Mouse (Mus musculus) limb, embryonic 11.5 days (tissue): ENCODE results near the gene Spint5. TPM values are rescaled to one million over a fixed set of nuclear protein-coding genes. Genes with fewer than 3 reads are reported as not detected.
A peak's percentile ranks its signal among the peaks of the same experiment; 100 is the strongest.

Source experiments
- ATAC-seq: fragments of 200-750 bp; cut with Nextera tagmentation; 2 replicates; pipeline ENCODE4 v1.8.0; 2017; ENCODE audit warnings: low read depth; ENCODE audit not compliant: insufficient number of reproducible peaks, low FRiP score, low TSS enrichment
- DNase-seq: peaks from one replicate; pipeline ENCODE4 v3.0.0-alpha.2; 2015; ENCODE audit warnings: low spot score
- H3K27ac ChIP-seq: fragments of 300-500 bp; sonication (generic); replicated peaks from 2 replicates; pipeline ENCODE4 v1.5.1; 2014; ENCODE audit warnings: low read depth, mild to moderate bottlenecking, low read length
- H3K27me3 ChIP-seq: fragments of 300-500 bp; sonication (generic); 2 replicates; pipeline ENCODE4 v1.6.1; 2014; ENCODE audit warnings: mild to moderate bottlenecking, low read length, mixed read lengths; ENCODE audit not compliant: control insufficient read depth, insufficient read depth
- H3K36me3 ChIP-seq: fragments of 300-500 bp; sonication (generic); 2 replicates; pipeline ENCODE4 v1.6.1; 2014; ENCODE audit warnings: mild to moderate bottlenecking, low read length, moderate library complexity, mixed read lengths; ENCODE audit not compliant: control insufficient read depth, insufficient read depth
- H3K4me1 ChIP-seq: fragments of 300-500 bp; sonication (generic); 2 replicates; pipeline ENCODE4 v1.6.1; 2014; ENCODE audit warnings: low read length, mixed read lengths; ENCODE audit not compliant: control insufficient read depth, insufficient read depth
- H3K4me2 ChIP-seq: fragments of 300-500 bp; sonication (generic); 2 replicates; pipeline ENCODE4 v1.6.1; 2014; ENCODE audit warnings: low read depth, mild to moderate bottlenecking, moderate library complexity; ENCODE audit not compliant: severe bottlenecking
- H3K4me3 ChIP-seq: fragments of 300-500 bp; sonication (generic); 2 replicates; pipeline ENCODE4 v1.5.1; 2014; ENCODE audit warnings: low read depth, low read length
- H3K9ac ChIP-seq: fragments of 300-500 bp; sonication (generic); 2 replicates; pipeline ENCODE4 v1.6.1; 2014; ENCODE audit warnings: mild to moderate bottlenecking, low read length
- H3K9me3 ChIP-seq: fragments of 300-500 bp; sonication (generic); 2 replicates; pipeline ENCODE4 v1.6.1; 2016; ENCODE audit warnings: low read length; ENCODE audit not compliant: control insufficient read depth
- WGBS: fragments of 180-500 bp; shearing (Covaris S2); extraction: QIAGEN DNeasy Blood & Tissue Kit; methylation state at CpG from one replicate; pipeline ENCODE4 v1.1.7; 2014; 5-methylcytosine and 5-hydroxymethylcytosine counted together
- polyA plus RNA-seq: library from polyadenylated mRNA; unstranded; fragments of >200 nt; fragmentation: Nextera tagmentation; extraction: Ambion mirVana; gene quantifications from 2 replicates; pipeline ENCODE4 v1.2.1, GENCODE M21; 2014

The Spint5 gene
- polyA plus RNA-seq, 1 experiment from 2014 or later = not detected

DNA sequence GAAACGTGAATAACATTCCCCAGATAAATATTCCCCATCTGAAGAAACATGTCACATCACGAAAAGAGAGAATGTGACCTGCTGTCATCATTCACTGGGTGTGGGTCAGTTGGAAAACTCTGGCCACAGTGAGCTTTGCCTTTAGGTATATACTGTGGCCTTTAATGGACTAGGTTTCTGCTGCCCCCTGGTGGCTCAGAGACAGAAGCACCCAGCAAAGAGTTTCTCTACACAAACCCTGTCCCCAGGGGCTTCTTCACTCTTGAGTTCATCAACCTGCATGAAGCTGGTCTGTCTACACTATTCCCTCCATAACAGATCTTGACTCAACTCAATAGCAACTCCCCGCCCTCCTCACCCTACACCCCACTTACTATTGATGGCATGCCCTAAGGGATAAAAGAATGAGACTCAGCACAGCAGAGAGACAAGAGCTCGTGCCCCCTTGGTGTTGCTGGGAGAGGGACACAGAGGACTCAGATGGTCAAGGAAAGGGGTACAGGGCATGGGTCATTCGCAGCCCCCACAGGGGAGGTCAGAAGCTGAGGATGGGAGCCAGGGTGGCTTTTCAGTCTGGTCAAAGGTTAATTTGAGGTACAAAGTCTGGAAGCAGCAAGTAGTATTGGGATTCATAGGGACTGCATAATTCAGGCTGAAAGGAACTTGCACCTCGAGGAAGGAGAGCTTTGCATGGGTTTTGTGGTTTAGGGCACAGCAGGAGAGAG lies 11.0 kb downstream of the Spint5 start:
- DNase-seq (peak; percentile 77), ATAC-seq (no peak)
- no peaks in the 10 kb centered on the region for H3K27me3 ChIP-seq
- H3K9ac ChIP-seq = no peak overlapping the region
- no peaks in the 10 kb centered on the region for H3K36me3 ChIP-seq
- H3K27ac ChIP-seq = no peak overlapping the region
- H3K9me3 ChIP-seq = no peaks in the 10 kb centered on the region
- WGBS = 28% methylated on average over 6 of the region's 6 CpGs
- no peak overlapping the region for H3K4me3 ChIP-seq
- H3K4me2 ChIP-seq = no peak overlapping the region
- H3K4me1 ChIP-seq = no peaks in the 10 kb centered on the region

DNA sequence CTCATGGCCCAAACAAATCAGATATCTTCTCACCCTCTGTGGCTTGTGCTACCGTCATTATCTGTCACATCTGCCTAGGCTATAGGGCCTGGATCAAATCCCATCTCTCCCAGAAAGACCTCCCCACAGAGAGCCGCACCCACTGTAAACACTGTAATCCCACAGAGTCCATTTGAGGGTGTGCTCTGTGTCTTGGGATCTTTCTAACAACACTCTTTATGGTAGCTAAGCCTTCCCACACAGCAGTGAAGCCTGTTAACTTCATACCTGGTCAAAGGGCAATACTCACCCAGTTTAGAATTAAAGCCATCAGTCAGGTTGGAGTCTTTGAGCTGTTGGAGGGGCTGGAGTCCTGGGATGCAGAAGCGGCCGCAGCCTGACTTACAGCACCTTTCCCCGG lies 16.6 kb downstream of the Spint5 start:
- H3K4me1 ChIP-seq = no peaks in the 10 kb centered on the region
- no peak overlapping the region for H3K4me2 ChIP-seq
- 63% methylated on average over 5 of the region's 5 CpGs for WGBS
- no peak for DNase-seq
- H3K9ac ChIP-seq = no peak overlapping the region
- no peak overlapping the region for H3K27ac ChIP-seq
- no peaks in the 10 kb centered on the region for H3K36me3 ChIP-seq
- no peaks in the 10 kb centered on the region for H3K9me3 ChIP-seq
- H3K27me3 ChIP-seq = no peaks in the 10 kb centered on the region
- no peak for ATAC-seq
- H3K4me3 ChIP-seq = no peak overlapping the region

DNA sequence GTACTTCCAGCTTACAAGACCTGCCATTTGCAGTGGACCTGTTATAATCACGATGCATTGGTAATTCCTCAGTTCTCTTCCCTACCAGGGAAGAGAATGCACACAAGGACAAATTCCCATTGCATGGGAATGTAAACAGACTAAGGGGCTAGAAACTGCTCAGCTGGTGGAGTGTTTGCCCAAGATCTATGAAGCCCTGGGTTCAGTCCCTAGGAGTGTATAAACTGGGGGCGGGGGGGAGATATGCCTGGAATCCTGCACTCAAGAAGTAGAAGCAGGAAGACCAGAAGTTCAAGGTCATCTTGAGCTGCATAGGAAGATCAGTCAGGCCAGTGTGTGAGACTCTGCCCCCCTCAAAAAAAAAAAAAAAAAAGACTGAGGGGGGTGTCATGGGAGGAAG lies 18.2 kb downstream of the Spint5 start:
- no peaks in the 10 kb centered on the region for H3K36me3 ChIP-seq
- DNase-seq = no peak

DNA sequence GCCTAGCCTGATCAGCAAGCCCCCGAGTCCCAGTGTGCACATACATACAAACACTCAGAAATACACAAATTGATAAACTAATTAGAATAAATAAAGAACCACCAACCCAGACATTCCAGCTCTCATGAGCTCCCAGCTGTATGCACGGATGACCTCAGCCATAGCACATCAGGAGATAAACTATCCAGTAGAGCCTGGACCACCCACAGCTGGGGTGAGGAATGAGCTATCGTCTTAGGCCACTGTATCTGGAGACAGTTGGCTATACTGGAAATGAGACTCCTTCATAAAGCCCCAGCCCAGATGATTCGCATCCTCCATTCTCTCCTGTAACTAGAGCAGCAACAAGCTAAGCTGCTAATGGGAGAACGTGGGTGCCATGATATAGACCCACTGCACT lies 19.7 kb downstream of the Spint5 start:
- Histone ChIP-seq H3K4me1 (no peaks in the 10 kb centered on the region), H3K27me3 (no peaks in the 10 kb centered on the region), H3K36me3 (no peaks in the 10 kb centered on the region), H3K27ac (no peak overlapping the region), H3K9ac (no peak overlapping the region), H3K4me3 (no peak overlapping the region), H3K4me2 (no peak overlapping the region), H3K9me3 (no peaks in the 10 kb centered on the region)
- 82% methylated on average over 5 of the region's 5 CpGs for WGBS
- no peak for ATAC-seq
- no peak for DNase-seq

More for the DNA sequence above, 18.2 kb downstream of the Spint5 start:
- WGBS = 81% methylated on average over 2 of the region's 2 CpGs
- no peak for ATAC-seq
- no peak overlapping the region for H3K4me2 ChIP-seq
- H3K27me3 ChIP-seq = no peaks in the 10 kb centered on the region
- no peaks in the 10 kb centered on the region for H3K4me1 ChIP-seq
- H3K27ac ChIP-seq = no peak overlapping the region
- H3K4me3 ChIP-seq = no peak overlapping the region
- H3K9ac ChIP-seq = no peak overlapping the region
- H3K9me3 ChIP-seq = no peaks in the 10 kb centered on the region

DNA sequence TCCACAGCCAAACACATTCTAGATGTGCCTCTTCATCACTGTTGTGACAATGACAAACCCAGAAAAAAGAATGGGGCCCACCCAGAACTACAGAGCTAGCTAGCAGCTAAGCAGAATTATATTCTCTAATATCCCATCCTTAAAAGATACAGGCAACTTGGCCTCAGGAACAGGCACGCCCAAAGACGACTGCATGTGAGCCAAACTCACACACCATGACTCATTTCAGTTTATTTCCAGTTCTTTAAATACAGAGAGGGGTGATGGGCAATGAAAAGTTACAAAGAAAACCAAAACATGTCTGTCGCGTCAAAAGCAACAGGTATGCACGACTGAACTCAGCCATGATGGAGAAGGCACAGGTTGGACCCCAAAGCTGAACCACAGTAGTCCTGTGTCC lies 20.3 kb downstream of the Spint5 start:
- Histone ChIP-seq H3K27ac (no peak overlapping the region), H3K9ac (no peak overlapping the region), H3K4me2 (no peak overlapping the region), H3K27me3 (no peaks in the 10 kb centered on the region), H3K4me3 (no peak overlapping the region), H3K36me3 (no peaks in the 10 kb centered on the region), H3K9me3 (no peaks in the 10 kb centered on the region), H3K4me1 (no peaks in the 10 kb centered on the region)
- ATAC-seq (no peak), DNase-seq (no peak)
- 87% methylated on average over 5 of the region's 5 CpGs for WGBS

DNA sequence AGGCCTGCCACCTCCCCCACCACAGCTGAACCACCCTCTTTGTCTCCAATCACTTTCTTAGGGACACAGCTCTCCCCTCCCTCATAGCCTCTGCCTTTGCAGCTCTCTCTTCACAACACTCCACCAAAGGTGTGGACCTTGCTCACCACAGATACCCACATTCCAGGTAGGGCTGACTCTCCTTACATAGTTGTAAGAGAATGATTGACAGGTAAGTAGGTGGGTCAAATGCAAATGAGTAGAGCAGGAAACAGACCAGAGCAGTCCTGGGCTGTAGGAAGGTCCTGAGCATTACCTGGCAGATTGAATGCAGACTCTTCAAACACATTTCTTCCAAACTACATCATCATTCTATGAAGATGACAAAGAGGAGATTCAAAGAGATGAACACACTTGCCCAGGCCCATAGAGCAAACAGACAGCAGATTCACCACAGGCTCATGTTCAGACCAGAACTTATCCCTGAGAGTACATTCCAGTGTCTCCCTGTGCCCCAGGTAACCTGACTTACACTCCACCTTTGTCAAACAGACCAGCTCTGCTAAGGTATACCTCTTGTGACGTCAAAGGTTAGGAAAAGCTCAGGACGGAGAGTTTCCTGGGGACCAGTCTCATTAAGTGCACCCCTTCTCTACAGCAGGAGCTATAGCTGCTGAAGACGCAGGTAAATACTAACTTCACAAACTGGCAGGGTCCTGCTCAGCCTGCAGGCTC lies 22.4 kb downstream of the Spint5 start:
- H3K36me3 ChIP-seq = no peaks in the 10 kb centered on the region
- H3K9ac ChIP-seq = no peak overlapping the region
- ATAC-seq (no peak), DNase-seq (no peak)
- no peak overlapping the region for H3K4me3 ChIP-seq
- no peaks in the 10 kb centered on the region for H3K27me3 ChIP-seq
- H3K9me3 ChIP-seq = no peaks in the 10 kb centered on the region
- no peak overlapping the region for H3K4me2 ChIP-seq
- H3K27ac ChIP-seq = no peak overlapping the region
- H3K4me1 ChIP-seq = no peaks in the 10 kb centered on the region
- WGBS = 72% methylated on average over 3 of the region's 3 CpGs

DNA sequence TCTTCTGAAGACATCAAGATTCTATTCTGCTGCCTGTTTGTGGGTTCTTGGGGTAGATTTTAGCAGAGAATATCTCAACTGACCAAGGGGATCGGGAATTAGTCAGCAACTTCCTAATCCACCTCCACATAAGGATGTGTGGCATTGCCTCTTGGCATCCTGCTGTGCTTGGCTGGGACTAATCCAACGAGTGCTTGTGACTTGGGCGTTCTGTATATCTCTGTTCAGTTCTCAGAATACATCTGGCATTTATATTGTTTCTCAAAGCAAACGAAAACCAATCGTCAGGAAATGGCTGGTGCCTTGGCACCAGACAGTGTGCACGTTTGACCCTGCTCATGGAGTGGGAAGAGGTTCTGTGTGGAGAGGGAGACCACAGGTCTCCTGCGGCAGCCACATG lies 24.8 kb downstream of the Spint5 start:
- WGBS = 45% methylated on average over 7 of the region's 7 CpGs
- no peak overlapping the region for H3K4me2 ChIP-seq
- no peaks in the 10 kb centered on the region for H3K4me1 ChIP-seq
- no peaks in the 10 kb centered on the region for H3K36me3 ChIP-seq
- H3K27me3 ChIP-seq = no peaks in the 10 kb centered on the region
- no peak overlapping the region for H3K4me3 ChIP-seq
- H3K27ac ChIP-seq = no peak overlapping the region
- H3K9ac ChIP-seq = no peak overlapping the region
- DNase-seq (no peak), ATAC-seq (no peak)
- no peaks in the 10 kb centered on the region for H3K9me3 ChIP-seq

DNA sequence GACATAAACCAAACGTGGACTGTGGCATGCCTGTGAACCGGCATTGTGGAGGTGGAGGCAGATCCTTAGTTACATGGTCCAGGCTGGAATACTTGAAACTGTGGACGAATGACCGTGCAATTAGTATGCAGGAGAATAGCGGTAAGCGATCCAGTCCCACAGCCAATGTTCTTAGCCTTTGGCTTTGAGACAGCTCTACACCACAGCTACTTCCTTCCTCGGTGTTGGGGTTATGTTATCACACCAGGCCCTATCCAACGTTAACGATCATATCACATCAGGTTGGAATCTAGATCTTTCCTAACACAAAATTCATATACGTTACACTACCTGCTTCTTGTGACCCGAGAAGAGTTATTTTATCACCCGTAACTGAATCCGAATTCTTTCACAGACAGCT lies 29.9 kb downstream of the Spint5 start:
- peak overlapping the region; percentile 80; the same call in 1 of the 2 replicates for H3K4me3 ChIP-seq
- H3K36me3 ChIP-seq = peaks cover 4% of the 10 kb centered on the region; the same call in 1 of the 2 replicates
- H3K9me3 ChIP-seq = no peaks in the 10 kb centered on the region
- H3K9ac ChIP-seq = no peak overlapping the region
- DNase-seq (no peak), ATAC-seq (no peak)
- H3K27me3 ChIP-seq = no peaks in the 10 kb centered on the region
- 72% methylated on average over 13 of the region's 13 CpGs for WGBS
- no peak overlapping the region for H3K27ac ChIP-seq
- H3K4me2 ChIP-seq = peak overlapping the region; percentile 59; the same call in 1 of the 2 replicates
- peaks cover 5% of the 10 kb centered on the region for H3K4me1 ChIP-seq
